Mouse (Mus musculus) 416B (cell line): Measurements from ENCODE around the gene Fignl1.
A peak's percentile ranks its signal among the peaks of the same experiment; 100 is the strongest.

Source experiments
- DNase-seq: peaks from one replicate; pipeline ENCODE4 v3.0.0; 2011; ENCODE audit warnings: low read depth

The Fignl1 gene

DNA sequence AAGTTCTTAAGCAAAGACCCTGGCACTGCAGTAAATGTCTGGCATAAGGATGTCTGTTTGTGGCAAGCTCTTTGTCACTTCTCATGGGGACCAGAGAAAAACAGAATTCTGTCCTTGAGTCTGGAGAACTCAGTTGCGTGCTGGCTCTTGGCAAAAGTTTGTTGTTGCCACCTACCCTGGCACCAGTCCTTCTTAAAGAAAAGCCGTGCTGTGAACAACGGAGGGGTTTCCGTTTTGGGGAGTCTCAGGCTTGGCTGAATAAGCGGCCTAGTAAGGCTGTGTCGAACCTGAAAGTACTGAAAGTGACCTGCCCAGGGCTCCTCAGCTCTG, 24.0 kb upstream of the Fignl1 start:
- no peak for DNase-seq

DNA sequence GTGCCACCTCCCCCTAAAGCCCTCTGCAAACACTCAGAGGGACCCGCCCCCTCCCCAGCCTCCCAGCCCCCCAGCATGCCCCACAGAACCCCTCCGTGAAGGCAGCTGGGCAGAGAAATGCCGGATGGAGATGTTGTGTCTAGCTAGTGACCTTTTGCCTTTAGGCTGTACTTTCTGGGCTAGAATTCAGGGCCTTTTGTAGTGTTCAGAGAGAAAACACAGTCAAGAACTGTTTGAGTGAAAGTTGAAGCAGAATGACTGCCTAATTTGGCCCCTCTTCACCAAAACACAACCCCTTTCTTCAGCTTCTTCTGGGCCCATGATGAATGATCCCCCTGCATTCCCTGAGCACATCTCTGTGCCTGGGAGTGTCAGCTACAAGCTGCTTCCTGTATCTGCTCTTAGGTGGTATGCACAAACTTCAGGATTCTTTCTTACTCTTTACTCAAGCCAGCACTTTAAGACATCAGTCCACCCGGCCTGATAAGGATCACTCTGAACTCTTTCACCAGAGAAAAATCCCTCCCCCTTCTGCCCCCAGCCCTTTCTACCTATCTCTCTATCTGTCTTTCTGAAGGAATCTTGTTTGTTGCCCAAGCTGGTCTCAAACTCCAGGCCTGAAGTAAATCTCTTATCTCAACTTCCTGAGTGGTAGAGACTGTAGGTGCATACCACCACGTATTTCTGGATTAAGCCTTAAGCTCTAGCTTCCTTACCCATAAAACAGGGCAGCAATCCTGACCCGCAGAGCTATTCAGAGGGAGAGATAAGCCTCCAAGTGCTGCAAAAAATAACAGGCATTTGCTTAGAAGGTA, 23.4 kb upstream of the Fignl1 start:
- DNase-seq: peak; percentile 23

DNA sequence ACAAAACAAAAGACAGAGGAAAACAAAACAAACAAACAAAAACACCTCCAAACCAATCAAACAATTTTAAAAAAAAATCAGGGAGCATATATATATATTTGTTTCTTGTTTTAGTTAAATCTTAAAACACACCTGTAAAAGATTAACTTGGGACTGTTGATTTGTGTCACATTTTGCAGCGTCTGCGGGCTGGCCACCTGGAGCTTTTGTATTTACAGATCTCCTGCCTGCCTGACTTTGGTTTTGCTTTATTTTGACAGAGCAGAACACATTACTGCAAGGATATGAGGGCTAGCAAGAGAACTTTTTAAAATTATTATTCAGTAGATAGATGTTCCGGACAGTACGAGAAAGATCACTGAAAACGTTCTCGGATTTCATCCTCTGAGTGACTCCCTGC, 22.8 kb upstream of the Fignl1 start:
- DNase-seq: no peak

DNA sequence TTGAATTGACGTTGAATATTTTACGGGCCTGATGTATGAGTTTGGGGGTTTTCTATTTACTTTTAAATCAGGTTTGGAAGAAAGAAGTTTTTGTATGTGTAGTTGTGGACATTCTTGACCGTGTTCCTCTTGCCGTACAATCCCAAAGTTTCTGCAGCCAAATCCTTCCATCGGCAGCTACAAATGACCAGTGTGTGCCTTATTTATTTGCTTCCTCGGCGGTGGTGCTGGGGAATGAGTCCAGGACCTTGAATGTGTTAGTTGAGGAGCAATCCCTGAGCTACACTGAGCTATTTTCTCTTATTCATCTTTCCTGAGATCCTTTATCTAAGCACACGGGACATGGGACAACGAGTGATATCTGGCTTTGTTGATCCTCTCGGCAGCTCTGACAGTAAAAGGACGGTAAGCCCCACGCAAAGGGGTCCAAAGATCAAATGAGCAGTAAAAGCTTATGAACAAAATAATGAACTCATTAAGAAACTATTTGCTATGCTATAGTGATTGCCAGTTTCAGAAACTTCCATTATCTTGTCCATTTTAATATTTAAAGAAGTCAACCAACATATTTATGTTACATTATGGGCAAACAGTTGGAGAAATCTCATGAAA, 22.2 kb upstream of the Fignl1 start:
- DNase-seq: no peak

DNA sequence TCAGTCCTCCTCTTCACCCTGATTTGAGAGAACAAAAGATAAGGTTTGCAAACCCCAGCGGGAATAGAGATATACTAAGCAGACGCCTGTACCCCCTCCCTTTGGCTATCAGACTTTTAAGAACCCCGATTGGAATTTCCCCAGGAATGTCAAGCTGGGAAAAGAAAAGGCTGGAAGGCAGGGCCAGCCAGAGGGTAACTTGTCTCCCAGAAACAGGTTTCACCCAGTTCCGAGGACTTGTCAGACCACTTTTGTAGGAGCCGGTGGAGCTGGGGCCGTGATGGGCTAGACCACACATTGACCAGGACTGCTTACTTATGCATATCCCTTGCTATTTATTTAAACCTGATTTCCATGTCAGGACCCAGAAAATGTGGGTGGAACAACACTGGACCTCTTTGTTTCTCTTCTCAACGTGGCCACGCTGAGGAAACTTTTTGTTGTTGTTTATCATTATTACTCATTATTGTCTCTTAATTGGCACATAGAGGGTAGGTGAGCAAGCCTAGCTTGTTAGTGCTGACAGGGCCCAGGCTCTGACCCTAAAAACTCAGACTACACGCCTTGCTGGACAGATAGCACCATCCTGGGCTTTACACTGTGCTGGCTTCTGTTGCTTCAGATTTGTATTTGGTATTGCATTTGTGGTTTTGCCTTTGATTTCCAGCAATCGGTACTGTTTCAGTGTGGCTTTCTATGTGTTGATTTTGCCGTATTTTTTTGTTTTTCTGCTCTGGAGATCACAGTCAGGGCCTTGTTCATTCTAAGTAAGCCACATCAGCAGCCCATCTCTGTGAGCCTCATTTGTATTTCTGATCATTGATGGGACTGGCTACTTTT, 20.6 kb upstream of the Fignl1 start:
- DNase-seq: no peak

DNA sequence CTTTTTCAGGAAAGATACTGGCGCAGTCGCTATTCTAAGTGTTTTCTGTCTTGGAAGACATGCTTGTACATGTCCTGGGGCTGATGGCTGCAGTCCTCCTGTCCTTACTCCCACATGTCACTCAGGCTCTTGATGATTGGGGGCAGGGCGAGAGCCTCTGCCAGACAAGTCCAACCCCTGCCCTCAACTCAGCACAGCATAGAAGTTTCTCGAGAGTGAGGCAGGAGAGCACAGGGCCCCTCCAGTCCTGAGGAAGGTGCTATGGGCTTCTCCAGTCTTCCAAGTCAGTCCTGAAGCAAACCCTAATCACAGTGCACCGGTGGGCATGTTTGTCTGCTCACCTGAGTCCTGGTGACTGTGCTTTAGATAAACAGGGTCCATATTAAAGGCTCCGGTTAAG, 20.0 kb upstream of the Fignl1 start:
- DNase-seq: no peak

DNA sequence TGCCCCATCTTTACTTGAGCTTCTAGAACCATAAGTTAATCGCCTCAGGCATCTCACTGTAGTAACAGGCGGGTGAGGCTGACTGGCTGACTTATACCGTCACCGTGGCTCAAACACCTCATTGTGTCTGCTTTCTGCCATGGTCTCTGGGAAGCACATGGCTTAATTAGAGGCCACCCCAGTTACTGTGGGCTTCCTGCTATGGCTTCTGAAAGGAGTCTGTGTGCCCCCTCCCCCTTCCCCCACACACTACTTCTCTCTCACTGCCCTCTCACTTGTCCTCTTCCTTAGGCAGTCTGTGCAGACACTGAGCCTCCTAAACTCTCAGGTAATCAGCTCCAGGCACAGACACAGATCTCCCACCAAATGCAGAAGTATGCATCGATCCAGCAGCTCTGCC, 19.5 kb upstream of the Fignl1 start:
- DNase-seq: peak; percentile 15

DNA sequence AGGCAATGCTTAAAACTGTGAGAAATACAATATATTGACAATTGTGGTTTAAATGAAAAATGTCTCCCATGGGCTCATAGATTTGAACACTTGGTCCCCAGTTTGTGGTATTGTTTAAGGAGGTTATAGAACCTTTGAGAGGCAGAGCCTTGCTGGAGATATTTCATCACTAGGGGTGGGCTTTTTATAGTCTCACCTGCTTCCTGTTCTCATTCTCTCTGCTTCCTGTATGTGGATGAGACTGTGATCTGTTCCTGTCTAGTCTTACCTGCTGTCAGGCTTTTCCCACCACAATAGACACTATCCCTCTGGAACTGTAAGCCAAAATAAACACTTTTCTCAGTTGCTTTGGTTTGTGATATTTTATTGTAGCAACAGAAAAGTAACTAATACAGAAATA, 17.7 kb upstream of the Fignl1 start:
- DNase-seq: no peak

DNA sequence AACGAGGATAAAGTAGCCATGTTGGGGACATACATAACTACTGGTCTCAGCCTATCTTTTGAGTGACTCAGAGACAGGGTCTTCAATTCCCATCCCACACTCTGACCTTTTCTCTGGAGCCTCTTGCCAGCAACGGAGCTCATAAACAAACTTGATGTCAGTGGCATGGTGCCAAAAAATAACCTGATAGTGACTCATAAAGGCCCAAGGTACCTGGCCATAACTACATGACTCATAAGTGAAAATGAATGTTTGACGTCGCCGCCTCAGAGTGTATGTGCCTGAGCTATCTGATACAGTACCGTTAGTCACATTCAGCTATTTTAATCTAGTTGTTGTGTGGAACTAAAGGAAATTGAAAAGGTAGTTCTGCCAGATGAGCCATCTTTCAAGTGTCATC, 16.9 kb upstream of the Fignl1 start:
- peak; percentile 63 for DNase-seq

DNA sequence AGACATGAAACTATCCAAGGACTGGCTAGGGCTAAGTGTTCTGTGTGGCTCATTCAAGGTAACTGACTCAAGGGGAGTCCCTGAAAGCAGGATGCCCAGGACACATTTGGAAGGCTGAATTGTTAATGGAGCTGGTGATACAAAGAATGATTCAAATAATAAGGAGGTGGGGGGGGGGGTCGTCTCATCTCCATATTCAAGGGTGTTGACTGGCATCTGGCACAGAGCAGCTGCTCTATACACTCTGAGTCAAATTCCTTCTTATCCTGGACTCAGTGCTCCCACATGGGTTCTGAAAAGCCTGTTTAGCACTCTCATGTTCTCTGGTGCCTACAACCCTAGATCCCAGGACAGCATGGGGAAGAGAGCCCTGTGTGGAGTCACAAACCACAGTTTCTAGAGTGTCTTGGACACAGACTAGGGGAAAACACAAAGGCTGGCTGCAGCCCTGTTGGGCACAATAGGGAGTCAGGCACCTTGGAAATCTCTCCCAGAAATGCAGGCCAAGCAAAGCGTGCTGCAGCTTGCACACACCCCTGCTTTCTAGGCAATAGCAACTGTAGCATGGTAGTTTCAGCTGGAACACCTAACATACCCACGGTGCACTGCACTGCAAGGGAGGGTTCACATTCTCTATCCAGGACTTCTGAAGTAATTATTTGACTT, 16.3 kb upstream of the Fignl1 start:
- no peak for DNase-seq

DNA sequence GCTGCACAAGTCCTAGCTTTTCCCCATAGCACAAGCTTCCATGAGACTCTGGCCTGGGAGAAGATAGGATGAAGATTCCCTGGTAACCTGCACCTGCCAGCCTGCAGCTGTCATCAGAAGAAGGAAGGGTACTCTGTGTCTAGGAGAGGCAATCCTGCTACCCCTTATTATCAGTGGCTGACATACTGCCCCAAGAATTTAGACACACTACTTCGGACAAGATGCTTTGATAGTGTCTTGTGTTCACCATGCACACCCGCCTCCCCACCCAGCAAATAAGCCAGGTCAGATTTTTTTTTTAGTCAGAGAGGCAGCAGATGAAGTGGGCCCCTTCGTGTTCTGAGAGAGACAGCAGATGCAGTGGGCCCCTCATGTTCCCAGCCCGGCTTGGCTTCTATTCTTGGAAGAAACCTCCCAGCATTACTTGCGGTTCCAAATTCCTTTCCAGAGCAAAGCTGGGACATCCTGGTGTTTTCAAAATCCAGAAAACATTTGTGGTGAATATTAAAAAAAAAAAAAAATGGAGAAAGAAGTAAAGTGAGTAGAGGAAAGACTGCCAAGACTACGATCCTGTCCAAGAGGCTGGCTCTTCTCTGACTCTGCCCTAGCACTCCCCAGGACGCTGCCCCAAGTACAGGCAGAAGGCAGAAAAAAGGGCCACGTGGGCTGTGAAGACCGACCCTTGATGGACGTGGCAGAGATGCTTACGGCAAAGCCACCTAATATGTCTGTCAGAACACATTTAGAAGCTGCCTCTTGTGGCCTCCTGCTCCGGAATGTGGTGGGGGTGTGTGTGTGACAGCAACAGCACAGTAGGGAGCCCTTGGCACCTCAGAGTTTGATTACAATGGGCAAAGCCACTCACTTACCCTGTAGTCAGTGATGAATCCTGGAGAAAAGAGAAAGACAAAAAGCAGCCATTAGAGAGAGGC, 15.5 kb upstream of the Fignl1 start:
- DNase-seq: no peak

DNA sequence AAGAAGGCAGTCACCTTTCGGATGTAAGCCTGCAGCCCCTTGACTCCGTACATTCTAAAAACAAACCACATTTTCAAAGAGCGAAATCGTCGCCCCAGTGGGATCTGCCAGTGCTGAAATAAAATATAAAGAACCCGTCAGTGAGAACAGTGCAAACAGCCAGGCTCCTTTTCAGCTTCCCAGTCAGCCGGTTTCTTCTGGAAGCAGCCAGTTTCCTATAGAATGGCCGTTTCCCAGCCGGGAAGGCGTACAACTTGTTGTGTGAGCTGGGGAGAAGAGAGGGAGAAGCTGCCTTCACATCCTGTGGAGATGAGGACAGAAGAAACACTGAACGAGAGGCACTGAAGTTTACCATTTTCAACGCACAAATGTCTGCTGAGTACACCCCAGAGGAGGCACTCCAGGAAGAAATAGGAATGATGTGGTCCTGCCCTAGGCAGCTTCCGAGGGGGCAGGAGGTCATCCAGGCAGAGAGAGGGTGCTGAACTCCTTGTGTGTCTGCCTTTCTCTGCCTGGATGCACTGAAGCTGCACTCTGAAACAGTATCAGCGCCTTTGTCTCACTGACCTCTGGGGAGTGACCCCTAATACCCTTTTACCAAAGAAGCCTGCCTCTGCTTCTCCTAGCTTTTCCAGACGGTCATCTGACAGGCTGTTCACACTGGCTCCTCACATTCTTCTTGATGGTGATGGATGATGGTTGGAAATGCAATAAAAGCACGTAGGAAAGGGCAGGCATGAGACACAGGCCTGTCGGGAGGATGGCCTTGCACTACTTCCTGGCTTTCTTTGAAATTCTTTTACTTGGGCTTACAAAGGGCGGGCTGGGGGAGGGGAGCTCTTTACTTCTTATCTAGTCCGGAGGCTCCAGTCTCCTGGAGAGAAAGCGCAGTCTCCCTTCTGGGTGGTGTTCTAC, 13.7 kb upstream of the Fignl1 start:
- no peak for DNase-seq

DNA sequence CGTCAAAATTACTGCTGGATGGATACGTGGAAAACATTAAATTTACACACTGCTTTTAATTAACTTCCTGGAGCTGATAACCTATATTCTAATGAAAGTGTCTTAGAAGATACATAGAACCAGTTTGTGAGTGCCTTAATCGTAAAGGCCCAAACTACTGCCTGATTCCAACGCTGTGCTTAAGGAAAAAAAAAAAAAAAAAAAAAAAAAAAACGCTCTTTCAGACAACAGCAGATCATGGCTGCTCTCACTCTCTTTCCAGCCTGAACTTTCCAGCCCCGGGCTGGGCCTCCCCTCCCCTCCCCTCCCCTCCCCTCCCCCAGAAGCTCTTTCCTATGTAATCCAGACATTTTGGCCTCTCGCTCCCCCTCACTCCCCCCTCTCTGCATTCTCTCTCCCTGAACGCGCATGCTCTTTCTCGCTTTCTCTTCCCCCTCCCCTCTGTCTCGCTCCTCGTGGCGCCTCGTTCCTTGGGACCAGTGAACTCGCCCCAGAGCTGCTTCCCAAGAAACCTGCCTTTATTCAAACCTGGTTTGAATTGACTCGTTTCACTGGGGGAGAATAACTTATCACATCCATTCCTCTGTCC, 12.7 kb upstream of the Fignl1 start:
- no peak for DNase-seq

DNA sequence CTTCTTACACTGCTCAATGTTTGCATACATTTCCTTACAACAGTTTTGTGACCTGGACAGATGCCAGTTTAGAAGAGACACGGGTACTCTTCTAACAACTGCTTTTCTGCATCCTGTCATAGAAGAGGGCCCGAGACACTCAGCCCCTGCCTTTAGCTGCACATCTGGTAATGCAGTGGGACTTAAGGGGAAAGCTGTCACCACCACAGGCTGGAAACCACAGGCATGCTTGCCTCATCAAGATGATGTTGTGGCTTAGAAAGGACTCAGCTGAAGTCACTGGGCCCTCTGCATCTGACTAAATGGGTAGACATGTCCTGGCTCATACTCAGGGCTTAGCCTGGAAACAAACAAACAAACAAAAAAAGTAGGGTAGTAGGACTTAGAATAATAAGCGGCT, 12.0 kb upstream of the Fignl1 start:
- DNase-seq: peak; percentile 97

DNA sequence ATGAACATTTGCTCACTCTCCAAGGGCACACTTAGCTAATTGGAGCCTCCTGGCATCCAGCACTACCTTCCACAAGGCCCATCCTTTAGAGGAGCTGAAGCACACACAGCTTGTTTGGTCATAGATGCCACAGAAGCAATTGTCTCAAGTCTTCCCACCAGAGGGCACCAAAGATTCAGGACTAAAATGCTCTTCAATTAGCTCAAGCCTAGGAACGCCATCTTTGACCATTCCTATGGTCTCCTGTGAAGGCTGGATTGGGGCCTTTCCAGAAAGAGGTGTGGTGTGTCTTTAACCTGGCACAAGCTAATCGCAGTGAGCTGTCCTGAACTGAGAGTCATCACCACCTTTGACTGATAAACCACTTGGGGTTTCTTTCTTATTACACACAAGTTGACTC, 11.5 kb upstream of the Fignl1 start:
- peak; percentile 96 for DNase-seq

DNA sequence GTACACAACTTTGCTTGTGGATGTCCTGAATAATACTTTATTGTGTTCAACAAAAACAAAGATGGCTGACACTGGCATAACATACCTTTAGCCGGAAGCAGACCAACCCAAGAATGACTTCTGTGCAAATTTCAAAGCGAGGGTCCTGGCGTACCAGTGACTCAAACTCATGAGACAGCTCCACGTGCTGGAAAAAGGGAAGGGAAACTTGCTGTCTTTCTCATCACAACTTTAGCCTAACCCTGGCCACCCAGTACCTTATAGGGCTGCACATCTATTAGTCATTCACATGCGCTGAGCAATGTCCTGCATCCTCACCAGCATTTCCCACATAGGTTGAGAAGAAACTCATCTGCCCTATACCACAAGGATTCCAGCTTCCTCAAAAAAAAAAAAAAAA, 10.4 kb upstream of the Fignl1 start:
- no peak for DNase-seq

DNA sequence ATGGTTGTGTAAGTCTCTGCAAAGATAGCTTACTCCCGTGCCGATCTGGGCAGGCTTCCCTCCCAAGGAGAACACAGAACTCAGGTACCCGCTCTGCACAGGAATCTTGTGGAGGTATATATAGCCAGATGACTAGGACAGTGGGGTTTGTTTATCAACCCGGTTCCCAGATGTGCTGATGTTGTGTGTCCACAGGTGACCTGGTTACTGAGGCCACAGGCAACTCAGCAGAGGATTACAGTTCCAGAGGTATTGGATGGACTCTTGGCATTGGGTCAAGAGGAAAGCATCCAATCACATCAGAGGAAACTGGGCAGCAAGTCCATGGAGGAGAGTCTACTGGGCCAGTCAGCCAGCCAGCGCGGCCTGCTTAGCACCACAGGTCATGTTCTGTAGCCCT, 10.0 kb upstream of the Fignl1 start:
- DNase-seq: no peak

DNA sequence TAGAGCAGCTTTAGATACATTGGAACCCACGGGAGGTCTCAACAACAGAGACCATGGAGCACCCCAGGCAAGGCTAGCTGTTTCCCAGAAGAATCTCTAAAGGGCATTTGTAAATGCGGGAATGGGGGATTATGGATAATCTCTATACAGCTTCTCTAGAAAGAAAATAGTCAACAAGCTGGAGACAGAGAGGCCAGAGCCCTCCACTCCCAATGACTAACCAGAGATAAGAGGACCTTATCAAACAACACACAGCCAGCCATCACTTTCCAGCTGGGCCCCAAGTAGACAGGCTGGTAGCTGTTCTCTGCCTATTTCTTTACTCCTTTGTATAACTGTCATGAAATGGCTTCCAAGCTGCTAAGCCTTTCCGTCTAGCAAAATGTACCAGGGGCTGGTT, 7.0 kb upstream of the Fignl1 start:
- no peak for DNase-seq

DNA sequence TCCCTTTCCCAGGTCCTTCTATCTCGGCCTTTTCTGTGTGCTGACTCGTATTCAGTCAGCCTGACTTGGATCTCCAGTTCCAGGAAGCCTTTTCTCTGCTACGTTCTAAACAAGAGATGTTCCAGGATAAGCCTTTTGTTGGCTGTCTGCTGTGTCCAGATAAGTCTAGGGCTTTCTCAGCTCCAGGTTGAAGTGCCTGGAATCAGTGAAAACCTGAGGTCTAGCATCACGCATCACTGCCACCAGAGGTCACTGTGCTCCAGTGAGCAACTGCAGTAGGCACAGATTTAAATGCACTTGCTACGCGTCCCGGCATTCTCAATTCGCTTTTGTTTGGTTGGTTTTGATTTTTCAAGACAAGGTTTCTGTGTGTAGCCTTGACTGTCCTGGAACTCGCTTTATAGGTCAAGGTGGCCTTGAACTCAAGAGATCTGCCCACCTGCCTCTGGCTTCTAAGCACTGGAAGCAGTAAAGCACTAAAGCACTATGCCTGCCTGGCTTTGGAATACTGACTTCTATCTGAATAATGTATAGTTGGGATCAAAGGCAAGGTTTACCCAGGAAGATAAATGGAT, 3.2 kb upstream of the Fignl1 start:
- peak; percentile 86 for DNase-seq
